Mouse (Mus musculus) adrenal gland, postnatal 36 days (tissue): Measurements from ENCODE around the gene Atp6v0b. TPM values are rescaled to one million over a fixed set of nuclear protein-coding genes. Genes with fewer than 3 reads are reported as not detected.

ENCODE experiments used
- DNase-seq, 2 experiments: peaks; one replicate each; pipeline ENCODE4 v3.0.0; 2021; ENCODE audit warnings: mixed read lengths in 1 of 2
- total RNA-seq, 2 experiments: library from RNA; stranded (reverse); gene quantifications; 2 replicates each; pipeline ENCODE4 v1.2.3; 2021

Gene Atp6v0b
- total RNA-seq, 2 experiments from 2014 or later = 215 to 216 TPM

DNA sequence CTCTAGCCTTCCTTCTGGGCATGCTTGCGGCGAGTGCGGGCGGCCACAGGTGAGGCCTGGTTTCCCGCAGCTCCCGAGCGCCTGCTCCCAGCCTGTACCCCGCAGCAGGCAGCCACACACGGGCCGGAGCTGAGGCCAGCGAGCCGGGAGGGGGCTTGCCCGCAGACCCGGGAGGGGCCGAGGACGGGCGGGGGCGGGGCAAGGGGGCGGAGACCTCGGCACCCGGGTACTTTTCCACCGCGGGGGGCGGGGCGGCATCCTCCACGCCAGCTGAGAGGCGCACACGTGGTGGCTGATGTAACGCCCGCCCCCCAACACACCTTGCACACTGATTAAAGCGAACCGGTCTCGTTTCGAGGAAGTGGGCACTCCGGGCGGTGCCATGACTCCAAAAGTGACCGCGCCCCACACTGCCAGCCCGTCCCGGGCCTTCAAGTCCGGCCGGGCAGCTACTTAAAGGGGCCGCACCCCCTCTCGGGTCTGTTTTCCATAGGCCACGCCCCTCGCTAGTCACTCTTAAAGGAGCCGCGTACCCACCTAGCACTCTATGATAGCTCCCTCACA, 50.8 kb downstream of the Atp6v0b start:
- peak; percentile 89 to 95 for DNase-seq

DNA sequence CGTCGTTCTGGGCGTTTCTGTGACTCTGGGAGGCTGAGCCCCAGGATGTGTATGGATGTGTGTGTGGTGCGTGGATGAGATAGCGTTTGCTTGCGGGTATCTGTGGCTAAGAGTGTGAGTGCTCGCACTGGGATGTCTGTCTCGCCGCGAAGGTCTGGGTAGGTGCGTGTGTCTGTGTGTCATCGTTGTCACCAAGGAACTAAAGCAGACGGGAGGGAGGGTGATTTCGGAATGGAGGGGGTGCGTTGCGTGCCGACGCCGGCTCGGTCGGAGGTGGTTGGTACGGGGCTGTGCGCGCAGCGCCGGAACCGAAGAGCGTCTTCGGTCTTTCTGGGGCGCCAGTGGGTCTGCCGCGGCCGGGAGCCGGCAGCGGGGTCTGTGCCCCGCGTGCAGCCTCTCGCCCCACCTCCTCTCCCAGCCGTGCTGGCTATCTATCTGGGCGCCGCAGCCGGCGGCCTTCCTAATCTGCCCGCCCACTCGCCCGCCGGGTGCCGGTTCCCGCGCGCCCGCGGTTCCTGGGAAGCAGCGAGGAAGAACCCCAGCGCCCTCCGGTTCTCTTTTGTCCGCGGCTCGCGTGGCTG, 51.5 kb downstream of the Atp6v0b start:
- peak; percentile 66 to 72 for DNase-seq

DNA sequence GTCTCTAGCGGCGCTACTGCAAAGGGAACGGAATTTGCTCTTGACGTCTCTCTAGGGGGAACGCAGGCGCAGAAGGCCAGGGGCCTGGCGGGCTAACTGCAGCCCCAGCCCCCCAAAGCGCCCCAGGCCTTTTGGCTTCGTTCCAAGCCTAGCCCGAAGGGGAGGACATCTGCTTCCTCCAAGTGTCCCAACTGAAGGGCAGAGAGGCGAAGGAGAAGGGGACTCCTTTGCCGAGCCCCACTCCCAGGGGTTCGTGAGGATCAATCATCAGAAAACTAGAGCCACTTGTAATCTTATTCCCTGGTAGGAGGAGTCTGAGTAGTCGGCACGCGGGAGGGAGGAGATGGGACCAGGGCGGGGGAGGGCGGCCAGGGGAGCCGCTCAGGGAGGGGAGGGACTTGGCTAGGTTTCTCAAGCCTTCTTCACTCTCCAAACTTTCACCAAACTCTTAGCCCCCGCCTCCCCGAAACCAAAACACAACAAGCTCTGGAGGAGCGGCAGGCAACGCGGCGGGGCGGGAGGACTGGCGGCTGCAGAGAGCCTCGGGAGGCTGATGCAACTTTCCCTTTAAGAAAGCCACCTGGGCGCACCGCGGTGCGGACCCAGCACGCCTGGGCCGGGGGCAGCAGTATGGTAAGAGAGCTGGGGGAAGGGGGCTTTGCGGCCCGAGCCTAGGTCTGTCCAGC, 52.1 kb downstream of the Atp6v0b start:
- DNase-seq = peak; percentile 82 to 89

DNA sequence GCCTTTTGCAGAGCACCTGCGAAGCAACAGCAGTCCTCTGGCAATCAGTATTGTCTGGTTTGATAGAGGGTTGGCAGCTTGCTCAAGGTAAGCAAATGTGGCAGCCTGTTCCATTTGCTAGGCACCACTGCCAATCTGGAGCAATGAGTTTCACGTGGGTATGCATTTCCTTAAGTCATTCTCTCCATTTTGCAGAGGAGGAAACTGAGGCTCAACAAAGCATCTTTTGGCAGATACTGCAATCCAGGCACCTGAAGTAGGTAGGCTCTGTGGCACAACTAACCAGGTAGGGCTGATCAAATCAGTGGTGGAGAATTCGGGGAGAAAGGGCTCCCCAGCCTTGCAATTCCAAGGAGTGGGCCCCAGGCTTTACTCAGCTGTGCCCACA, 52.7 kb downstream of the Atp6v0b start, which contains the start of gene Slc6a9:
TSS of gene Slc6a9 (plus strand) at position 50 of the 388 bp plus-strand sequence.
- DNase-seq = no peak

Other genes with a start within 250 kb of the Atp6v0b start
- 10 to 100 TPM; 25.2 to 27.3 TPM for gene Dmap1, start 205.1 kb downstream of the Atp6v0b start, total RNA-seq
- not detected for gene Gm12845, start 162.9 kb downstream of the Atp6v0b start, total RNA-seq
- gene Klf17, start 121.7 kb downstream of the Atp6v0b start, total RNA-seq = not detected
- 10 to 100 TPM in 1 of 2 experiments, 1 to 10 TPM in 1; 6.5 to 16.9 TPM for gene Slc6a9, start 52.8 kb downstream of the Atp6v0b start, total RNA-seq
- gene Ccdc24, start 14.8 kb downstream of the Atp6v0b start, total RNA-seq = under 1 TPM; 0.49 to 0.76 TPM
- 10 to 100 TPM in 1 of 2 experiments, 1 to 10 TPM in 1; 10.0 to 14.3 TPM for gene B4galt2, start 3.8 kb downstream of the Atp6v0b start, total RNA-seq
- gene Dph2, start 4.7 kb upstream of the Atp6v0b start, total RNA-seq = 1 to 10 TPM; 9.2 to 9.4 TPM
- 10 to 100 TPM; 41.1 to 45.9 TPM for gene Ipo13, start 27.7 kb upstream of the Atp6v0b start, total RNA-seq
- gene Artn, start 42.4 kb upstream of the Atp6v0b start, total RNA-seq = under 1 TPM in 1 of 2 experiments, not detected in 1; 0.72 TPM
- 10 to 100 TPM; 30.4 to 33.7 TPM for gene St3gal3, start 247.6 kb upstream of the Atp6v0b start, total RNA-seq